Mouse (Mus musculus) neural tube, embryonic 15.5 days (tissue): ENCODE measurements around the gene Shisa3. TPM values are rescaled to one million over a fixed set of nuclear protein-coding genes. Genes with fewer than 3 reads are reported as not detected.

Experiments
- ATAC-seq: fragments of 200-750 bp; cut with Nextera tagmentation; 2 replicates; pipeline ENCODE4 v1.8.0; 2017; ENCODE audit warnings: mild to moderate bottlenecking, moderate TSS enrichment, moderate library complexity; ENCODE audit not compliant: low FRiP score
- H3K27ac ChIP-seq: fragments of 300-500 bp; sonication (generic); replicated peaks from 2 replicates; pipeline ENCODE4 v1.5.1; 2015; ENCODE audit warnings: mild to moderate bottlenecking, inconsistent platforms
- H3K27me3 ChIP-seq: fragments of 300-500 bp; sonication (generic); replicated peaks from 2 replicates; pipeline ENCODE4 v1.6.1; 2015; ENCODE audit warnings: inconsistent platforms
- H3K36me3 ChIP-seq: fragments of 300-500 bp; sonication (generic); 2 replicates; pipeline ENCODE4 v1.6.1; 2015; ENCODE audit warnings: inconsistent platforms
- H3K4me1 ChIP-seq: fragments of 300-500 bp; sonication (generic); 2 replicates; pipeline ENCODE4 v1.6.1; 2015; ENCODE audit warnings: inconsistent platforms
- H3K4me2 ChIP-seq: fragments of 300-500 bp; sonication (generic); 2 replicates; pipeline ENCODE4 v1.6.1; 2015; ENCODE audit warnings: inconsistent platforms, mild to moderate bottlenecking, moderate library complexity
- H3K4me3 ChIP-seq: fragments of 300-500 bp; sonication (generic); replicated peaks from 2 replicates; pipeline ENCODE4 v1.5.1; 2015; ENCODE audit warnings: mild to moderate bottlenecking, inconsistent platforms
- H3K9ac ChIP-seq: fragments of 300-500 bp; sonication (generic); replicated peaks from 2 replicates; pipeline ENCODE4 v1.6.1; 2015; ENCODE audit warnings: mild to moderate bottlenecking, inconsistent platforms
- H3K9me3 ChIP-seq: fragments of 300-500 bp; sonication (generic); replicated peaks from 2 replicates; pipeline ENCODE4 v1.6.1; 2016; ENCODE audit warnings: inconsistent platforms
- WGBS: fragments of 180-500 bp; shearing (Covaris S2); methylation state at CpG from one replicate; pipeline ENCODE4 v1.1.7; 2015; ENCODE audit warnings: mixed read lengths; 5-methylcytosine and 5-hydroxymethylcytosine counted together
- microRNA-seq: library from miRNA; unstranded; fragments of <30 nt; microRNA quantifications from one replicate; pipeline ENCODE4, GENCODE M21; 2017
- polyA plus RNA-seq: library from polyadenylated mRNA; unstranded; fragments of >200 nt; fragmentation: Nextera tagmentation; extraction: Ambion mirVana; gene quantifications from 2 replicates; pipeline ENCODE4 v1.2.1, GENCODE M21; 2015

The Shisa3 gene
- polyA plus RNA-seq, 1 experiment from 2014 or later, result 3.0 TPM

GRCm38 (mm10) chr5:67655696-67656519 lies 48.2 kb downstream of the Shisa3 start:
- no peaks in the 10 kb centered on the region for H3K9me3 ChIP-seq
- H3K9ac ChIP-seq, result no peak overlapping the region
- peak overlapping the region; percentile 41; the same call in 1 of the 2 replicates for H3K27ac ChIP-seq
- H3K4me3 ChIP-seq, result no peak overlapping the region
- ATAC-seq, result peak; percentile 9; the same call in 1 of the 2 replicates
- H3K4me2 ChIP-seq, result no peak overlapping the region
- no peaks in the 10 kb centered on the region for H3K27me3 ChIP-seq
- WGBS, result 29% methylated on average over 14 of the region's 14 CpGs
- peaks cover 13% of the 10 kb centered on the region for H3K4me1 ChIP-seq
- H3K36me3 ChIP-seq, result peaks cover 13% of the 10 kb centered on the region

GRCm38 (mm10) chr5:67656821-67657259 lies 49.2 kb downstream of the Shisa3 start:
- Histone ChIP-seq H3K27ac (no peak overlapping the region), H3K4me2 (no peak overlapping the region), H3K36me3 (peaks cover 13% of the 10 kb centered on the region), H3K9ac (no peak overlapping the region), H3K4me3 (no peak overlapping the region), H3K4me1 (peaks cover 13% of the 10 kb centered on the region), H3K9me3 (no peaks in the 10 kb centered on the region), H3K27me3 (no peaks in the 10 kb centered on the region)
- 0 out of 2 replicates have a peak, but pooled peaks have one; percentile 18 for ATAC-seq
- 15% methylated on average over 13 of the region's 13 CpGs for WGBS

GRCm38 (mm10) chr5:67659864-67660263 lies 52.2 kb downstream of the Shisa3 start:
- Histone ChIP-seq H3K36me3 (peaks cover 14% of the 10 kb centered on the region), H3K9ac (no peak overlapping the region), H3K4me3 (no peak overlapping the region), H3K4me1 (peaks cover 13% of the 10 kb centered on the region), H3K27me3 (no peaks in the 10 kb centered on the region), H3K27ac (no peak overlapping the region), H3K4me2 (no peak overlapping the region), H3K9me3 (no peaks in the 10 kb centered on the region)
- WGBS, result 88% methylated on average over 9 of the region's 9 CpGs
- no peak for ATAC-seq

- no peak overlapping the region for H3K4me3 ChIP-seq
- no peaks in the 10 kb centered on the region for H3K27me3 ChIP-seq
- ATAC-seq, result no peak
These were observed 55.0 kb downstream of the Shisa3 start for GRCm38 (mm10) chr5:67662715-67663114.

GRCm38 (mm10) chr5:67669436-67669896 lies 61.8 kb downstream of the Shisa3 start:
- ATAC-seq, result no peak; the same call in 1 of the 2 replicates
- Histone ChIP-seq H3K27ac (no peak overlapping the region), H3K4me2 (no peak overlapping the region), H3K9me3 (no peaks in the 10 kb centered on the region), H3K36me3 (peaks cover 28% of the 10 kb centered on the region), H3K4me3 (no peak overlapping the region), H3K9ac (no peak overlapping the region), H3K4me1 (peaks cover 3% of the 10 kb centered on the region; the same call in 1 of the 2 replicates), H3K27me3 (no peaks in the 10 kb centered on the region)
- WGBS, result 54% methylated on average over 13 of the region's 13 CpGs

More at GRCm38 (mm10) chr5:67662715-67663114, 55.0 kb downstream of the Shisa3 start:
- 38% methylated on average over 6 of the region's 6 CpGs for WGBS
- Histone ChIP-seq H3K4me1 (no peaks in the 10 kb centered on the region), H3K4me2 (no peak overlapping the region), H3K27ac (no peak overlapping the region), H3K36me3 (peaks cover 35% of the 10 kb centered on the region), H3K9me3 (no peaks in the 10 kb centered on the region), H3K9ac (no peak overlapping the region)

- Histone ChIP-seq H3K36me3 (peaks cover 26% of the 10 kb centered on the region), H3K9me3 (no peaks in the 10 kb centered on the region), H3K4me2 (no peak overlapping the region), H3K27ac (no peak overlapping the region), H3K4me3 (no peak overlapping the region), H3K27me3 (no peaks in the 10 kb centered on the region), H3K9ac (no peak overlapping the region), H3K4me1 (peaks cover 3% of the 10 kb centered on the region; the same call in 1 of the 2 replicates)
- 54% methylated on average over 6 of the region's 6 CpGs for WGBS
- no peak for ATAC-seq
These were observed 62.5 kb downstream of the Shisa3 start for GRCm38 (mm10) chr5:67670158-67670557.

- WGBS, result 81% methylated on average over 4 of the region's 4 CpGs
- Histone ChIP-seq H3K9me3 (no peaks in the 10 kb centered on the region), H3K27me3 (no peaks in the 10 kb centered on the region), H3K4me2 (no peak overlapping the region), H3K27ac (no peak overlapping the region), H3K4me1 (peaks cover 3% of the 10 kb centered on the region; the same call in 1 of the 2 replicates), H3K9ac (no peak overlapping the region), H3K4me3 (no peak overlapping the region), H3K36me3 (peaks cover 20% of the 10 kb centered on the region)
- ATAC-seq, result no peak
These were observed 65.3 kb downstream of the Shisa3 start for GRCm38 (mm10) chr5:67673008-67673407.

Small RNAs within 50 kb of the gene (microRNA-seq; reads per million reads assigned to microRNA genes)
- gene Gm23617, result not detected

Other genes starting within 250 kb of the Shisa3 start
- 10.4 and 12.1 TPM in 2 replicates for gene Bend4, start 179.6 kb upstream of the Shisa3 start, polyA plus RNA-seq
- 50.7 and 56.5 TPM in 2 replicates for gene Atp8a1, start 239.6 kb downstream of the Shisa3 start, polyA plus RNA-seq